Mouse (Mus musculus) stomach, postnatal 0 days (tissue): Measurements from ENCODE around the gene Cnksr1. TPM values are rescaled to one million over a fixed set of nuclear protein-coding genes. Genes with fewer than 3 reads are reported as not detected.

Experiments used
- ATAC-seq: fragments of 200-750 bp; cut with Nextera tagmentation; 2 replicates; pipeline ENCODE4 v1.8.0; 2017; ENCODE audit not compliant: low FRiP score, low TSS enrichment
- DNase-seq: peaks from one replicate; pipeline ENCODE4 v3.0.0-alpha.2; 2016; ENCODE audit warnings: low spot score
- H3K27ac ChIP-seq: fragments of 300-500 bp; sonication (generic); replicated peaks from 2 replicates; pipeline ENCODE4 v1.5.1; 2014; ENCODE audit warnings: mild to moderate bottlenecking, control low read depth
- H3K27me3 ChIP-seq: fragments of 300-500 bp; sonication (generic); 2 replicates; pipeline ENCODE4 v1.6.1; 2014; ENCODE audit warnings: low read length; ENCODE audit not compliant: control insufficient read depth, insufficient read depth
- H3K36me3 ChIP-seq: fragments of 300-500 bp; sonication (generic); 2 replicates; pipeline ENCODE4 v1.6.1; 2014; ENCODE audit warnings: low read length, mixed read lengths; ENCODE audit not compliant: control insufficient read depth, insufficient read depth
- H3K4me1 ChIP-seq: fragments of 300-500 bp; sonication (generic); replicated peaks from 2 replicates; pipeline ENCODE4 v1.6.1; 2014; ENCODE audit warnings: antibody characterized with exemption; ENCODE audit not compliant: control insufficient read depth, insufficient read depth
- H3K4me2 ChIP-seq: fragments of 300-500 bp; sonication (generic); replicated peaks from 2 replicates; pipeline ENCODE4 v1.6.1; 2014; ENCODE audit warnings: low read depth, mild to moderate bottlenecking, control low read depth, moderate library complexity
- H3K4me3 ChIP-seq: fragments of 300-500 bp; sonication (generic); 2 replicates; pipeline ENCODE4 v1.5.1; 2014; ENCODE audit warnings: low read depth, low read length, control low read depth
- H3K9ac ChIP-seq: fragments of 300-500 bp; sonication (generic); 2 replicates; pipeline ENCODE4 v1.6.1; 2014; ENCODE audit warnings: mild to moderate bottlenecking, low read length, control low read depth, mixed read lengths
- H3K9me3 ChIP-seq: fragments of 300-500 bp; sonication (generic); 2 replicates; pipeline ENCODE4 v1.6.1; 2016; ENCODE audit warnings: low read length; ENCODE audit not compliant: control insufficient read depth
- CTCF ChIP-seq: IDR thresholded peaks from 2 replicates; pipeline ENCODE4 v1.5.1; 2016; ENCODE audit warnings: antibody characterized with exemption, low read depth, mild to moderate bottlenecking, moderate library complexity
- EP300 ChIP-seq: optimal IDR thresholded peaks from 2 replicates; pipeline ENCODE3; 2016; ENCODE audit warnings: antibody characterized with exemption
- WGBS: fragments of 180-500 bp; shearing (Covaris S2); extraction: QIAGEN DNeasy Blood & Tissue Kit; methylation state at CpG from one replicate; pipeline ENCODE4 v1.1.7; 2014; 5-methylcytosine and 5-hydroxymethylcytosine counted together
- polyA plus RNA-seq: library from polyadenylated mRNA; unstranded; fragments of >200 nt; fragmentation: Nextera tagmentation; extraction: Ambion mirVana; gene quantifications from 2 replicates; pipeline ENCODE4 v1.2.1, GENCODE M21; 2015

Cnksr1 gene
- polyA plus RNA-seq, 1 experiment from 2014 or later = 9.4 TPM

- H3K36me3 ChIP-seq = no peaks in the 10 kb centered on the region
- no peaks in the 10 kb centered on the region for H3K9me3 ChIP-seq
- WGBS = 1% methylated on average over 87 of the region's 91 CpGs
- DNase-seq (peak; percentile 49), ATAC-seq (no peak)
- 0 out of 2 replicates have a peak, but pooled peaks cover 2% of the 10 kb centered on the region for H3K4me1 ChIP-seq
- H3K27me3 ChIP-seq = peaks cover 11% of the 10 kb centered on the region; the same call in 1 of the 2 replicates
- peak overlapping the region; percentile 82 for H3K4me2 ChIP-seq
- TF ChIP-seq CTCF = no peak
- TF ChIP-seq EP300 = no peak
- 0 out of 2 replicates have a peak overlapping the region, but pooled peaks have one; percentile 13 for H3K27ac ChIP-seq
- peak overlapping the region; percentile 42 for H3K4me3 ChIP-seq
- H3K9ac ChIP-seq = peak overlapping the region; percentile 47
Measured at GRCm38 (mm10) chr4:134251241-134252130, 13.3 kb upstream of the Cnksr1 start.

GRCm38 (mm10) chr4:134250930-134251240 lies 12.7 kb upstream of the Cnksr1 start:
- peak overlapping the region; percentile 42 for H3K4me3 ChIP-seq
- peak overlapping the region; percentile 82 for H3K4me2 ChIP-seq
- H3K27ac ChIP-seq = no peak overlapping the region
- H3K36me3 ChIP-seq = no peaks in the 10 kb centered on the region
- H3K9ac ChIP-seq = no peak overlapping the region; the same call in 1 of the 2 replicates
- no peak for ATAC-seq
- WGBS = 20% methylated on average over 10 of the region's 10 CpGs
- no peaks in the 10 kb centered on the region for H3K9me3 ChIP-seq
- H3K27me3 ChIP-seq = peaks cover 11% of the 10 kb centered on the region; the same call in 1 of the 2 replicates
- DNase-seq = no peak
- TF ChIP-seq EP300 (no peak), CTCF (no peak)
- 0 out of 2 replicates have a peak, but pooled peaks cover 2% of the 10 kb centered on the region for H3K4me1 ChIP-seq

- TF ChIP-seq CTCF (no peak), EP300 (no peak)
- Histone ChIP-seq H3K27me3 (peaks cover 11% of the 10 kb centered on the region; the same call in 1 of the 2 replicates), H3K27ac (no peak overlapping the region), H3K9me3 (no peaks in the 10 kb centered on the region), H3K36me3 (no peaks in the 10 kb centered on the region), H3K4me2 (peak overlapping the region; percentile 82), H3K9ac (no peak overlapping the region), H3K4me1 (0 out of 2 replicates have a peak, but pooled peaks cover 2% of the 10 kb centered on the region), H3K4me3 (peak overlapping the region; percentile 42)
- no peak for ATAC-seq
- WGBS = 27% methylated on average over 27 of the region's 27 CpGs
- no peak for DNase-seq
Measured at GRCm38 (mm10) chr4:134250116-134250929, 12.1 kb upstream of the Cnksr1 start.

GRCm38 (mm10) chr4:134249651-134250050 lies 11.5 kb upstream of the Cnksr1 start:
- peak; percentile 80 for DNase-seq
- 2% methylated on average over 30 of the region's 30 CpGs for WGBS
- Histone ChIP-seq H3K4me2 (peak overlapping the region; percentile 66), H3K27me3 (peaks cover 11% of the 10 kb centered on the region; the same call in 1 of the 2 replicates), H3K4me3 (peak overlapping the region; percentile 33), H3K36me3 (no peaks in the 10 kb centered on the region), H3K9me3 (no peaks in the 10 kb centered on the region), H3K27ac (no peak overlapping the region), H3K9ac (no peak overlapping the region; the same call in 1 of the 2 replicates), H3K4me1 (peaks cover 4% of the 10 kb centered on the region; the same call in 1 of the 2 replicates)
- no peak for TF ChIP-seq EP300
- TF ChIP-seq CTCF = peak; percentile 98
- ATAC-seq = peak; percentile 49

DNA sequence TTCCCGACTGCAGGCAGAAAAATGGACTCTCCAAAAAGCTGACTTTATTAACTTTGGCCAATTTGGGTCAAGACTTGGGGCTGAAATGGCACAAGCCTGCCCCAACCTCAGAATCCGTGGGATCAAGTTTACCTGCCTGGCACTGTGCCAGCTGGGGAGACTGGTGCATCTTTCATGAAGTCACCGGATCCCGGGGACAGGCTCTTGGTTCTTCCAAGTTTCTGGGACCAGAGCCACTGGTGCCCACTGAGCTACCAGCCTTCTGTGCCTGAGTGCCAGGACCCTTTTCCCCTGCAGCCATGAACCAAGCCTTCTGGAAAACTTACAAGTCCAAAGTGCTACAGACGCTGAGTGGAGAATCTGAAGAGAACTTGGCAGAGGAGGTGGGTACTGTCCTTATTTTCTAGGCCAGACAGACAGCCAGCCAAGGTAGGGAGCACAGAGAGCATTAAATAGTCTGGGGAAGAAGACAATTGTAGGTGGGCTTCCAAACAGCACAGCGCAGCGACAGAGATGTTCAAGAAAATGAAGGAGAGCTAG lies 8.6 kb upstream of the Cnksr1 start, which contains the start of gene Gm30191:
TSS of gene Gm30191 (plus strand) at position 217 of the 540 bp plus-strand sequence.
- no peak within 1 kb of the TSS for H3K27ac ChIP-seq
- H3K9me3 ChIP-seq = no peaks in the 10 kb centered on the region
- no peak for ATAC-seq
- TF ChIP-seq CTCF (no peak), EP300 (no peak)
- H3K9ac ChIP-seq = no peak within 1 kb of the TSS
- peaks cover 6% of the 10 kb centered on the region; the same call in 1 of the 2 replicates for H3K27me3 ChIP-seq
- H3K4me3 ChIP-seq = peak within 1 kb of the TSS; percentile 75; the same call in 1 of the 2 replicates
- H3K4me2 ChIP-seq = peak within 1 kb of the TSS; percentile 96
- peaks cover 5% of the 10 kb centered on the region; the same call in 1 of the 2 replicates for H3K4me1 ChIP-seq
- H3K36me3 ChIP-seq = no peaks in the 10 kb centered on the region
- 61% methylated on average over 7 of the region's 7 CpGs for WGBS
- no peak for DNase-seq
